Mouse (Mus musculus) testis, adult 2 months (tissue): Measurements from ENCODE around the gene Gm3336. TPM values are rescaled to one million over a fixed set of nuclear protein-coding genes. Genes with fewer than 3 reads are reported as not detected.

Experiments
- H3K27ac ChIP-seq: fragments of 200-500 bp; 2 replicates; pipeline ENCODE4 v1.5.1; 2012; ENCODE audit warnings: low read depth, low read length; ENCODE audit not compliant: control insufficient read depth, insufficient read depth
- H3K27me3 ChIP-seq: fragments of 200-500 bp; 2 replicates; pipeline ENCODE4 v1.6.1; 2012; ENCODE audit warnings: mild to moderate bottlenecking, low read length, moderate library complexity; ENCODE audit not compliant: control insufficient read depth, insufficient read depth
- H3K36me3 ChIP-seq: fragments of 200-500 bp; 2 replicates; pipeline ENCODE4 v1.6.1; 2012; ENCODE audit warnings: mild to moderate bottlenecking, low read length; ENCODE audit not compliant: control insufficient read depth, insufficient read depth
- H3K4me1 ChIP-seq: fragments of 200-500 bp; 2 replicates; pipeline ENCODE4 v1.6.1; 2012; ENCODE audit warnings: low read length; ENCODE audit not compliant: control insufficient read depth, insufficient read depth
- H3K4me3 ChIP-seq: fragments of 200-500 bp; 2 replicates; pipeline ENCODE4 v1.5.1; 2012; ENCODE audit warnings: low read depth, mild to moderate bottlenecking, low read length, moderate library complexity, mixed read lengths; ENCODE audit not compliant: control insufficient read depth
- CTCF ChIP-seq: fragments of 200-500 bp; IDR thresholded peaks from 2 replicates; pipeline ENCODE4 v1.5.1; 2012; ENCODE audit warnings: low read depth, mild to moderate bottlenecking, inconsistent platforms, low read length, moderate library complexity; ENCODE audit not compliant: control insufficient read depth, insufficient read depth, insufficient replicate concordance
- POLR2A ChIP-seq: fragments of 200-500 bp; IDR thresholded peaks from 2 replicates; pipeline ENCODE4 v1.6.1; 2012; ENCODE audit warnings: low read depth, mild to moderate bottlenecking, inconsistent platforms, low read length, moderate library complexity; ENCODE audit not compliant: control insufficient read depth
- polyA plus RNA-seq: library from polyadenylated mRNA; depleted of rRNA; stranded (reverse); fragments of >200 nt; gene quantifications from 2 replicates; pipeline ENCODE4 v1.2.3, GENCODE M21; 2012

The Gm3336 gene
- polyA plus RNA-seq, 1 experiment, result 0.86 TPM

DNA sequence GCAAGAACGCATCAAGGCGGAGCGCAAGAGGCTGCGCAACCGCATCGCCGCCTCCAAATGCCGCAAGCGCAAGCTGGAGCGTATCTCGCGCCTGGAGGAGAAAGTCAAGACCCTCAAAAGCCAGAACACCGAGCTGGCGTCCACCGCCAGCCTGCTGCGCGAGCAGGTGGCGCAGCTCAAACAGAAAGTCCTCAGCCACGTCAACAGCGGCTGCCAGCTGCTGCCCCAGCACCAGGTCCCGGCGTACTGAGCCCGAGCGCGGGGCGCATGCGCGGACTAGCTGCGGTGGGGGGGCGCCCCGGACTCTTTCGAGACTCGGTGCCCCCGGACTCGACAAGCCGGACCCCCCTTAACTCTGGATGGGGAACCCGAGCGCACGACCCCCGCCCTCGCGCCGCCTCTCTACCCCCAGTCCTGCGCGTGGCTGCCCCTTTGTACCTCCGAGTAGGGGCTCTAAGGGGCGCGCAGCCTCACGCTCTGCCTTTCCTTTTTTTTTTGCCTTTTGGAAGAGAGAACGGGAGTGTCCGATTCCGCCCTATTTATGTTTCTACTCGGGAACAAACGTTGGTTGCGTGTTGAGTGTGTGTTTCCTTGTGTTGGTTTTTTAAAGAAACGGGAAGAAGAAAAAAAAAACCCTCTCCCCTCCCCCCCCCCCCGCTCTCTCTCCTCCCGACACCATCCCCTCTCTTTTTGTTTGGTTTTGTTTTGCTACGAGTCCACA lies 18.3 kb upstream of the Gm3336 start:
- peaks cover 34% of the 10 kb centered on the region for H3K4me1 ChIP-seq
- TF ChIP-seq POLR2A (peak; percentile 71), CTCF (no peak)
- H3K4me3 ChIP-seq, result peak overlapping the region; percentile 81
- peak overlapping the region; percentile 93 for H3K27ac ChIP-seq
- no peaks in the 10 kb centered on the region for H3K27me3 ChIP-seq
- no peaks in the 10 kb centered on the region for H3K36me3 ChIP-seq

DNA sequence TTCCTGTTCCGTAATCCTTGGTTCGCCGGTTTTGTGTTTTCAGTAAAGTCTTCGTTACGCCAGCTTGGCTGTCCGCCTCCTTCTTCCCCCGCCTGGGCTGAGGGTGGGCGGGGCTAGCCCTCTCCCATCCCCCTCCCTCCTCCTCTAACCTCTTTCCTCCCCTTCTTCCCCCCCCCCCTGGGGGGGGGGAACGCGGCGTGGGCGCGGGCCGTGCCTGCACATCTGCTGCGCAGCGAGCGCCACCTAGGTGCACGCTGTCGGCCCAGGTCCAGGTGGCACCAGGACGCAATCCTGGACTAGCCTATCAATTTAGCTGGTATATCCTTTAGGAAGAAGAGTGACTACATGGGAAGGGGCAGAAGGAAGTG lies 17.8 kb upstream of the Gm3336 start:
- Histone ChIP-seq H3K4me1 (peaks cover 28% of the 10 kb centered on the region), H3K27ac (no peak overlapping the region), H3K4me3 (peak overlapping the region; percentile 81), H3K36me3 (no peaks in the 10 kb centered on the region), H3K27me3 (no peaks in the 10 kb centered on the region)
- TF ChIP-seq CTCF, result peak; percentile 48; the same call in 1 of the 2 replicates
- peak; percentile 31; the same call in 1 of the 2 replicates for TF ChIP-seq POLR2A

DNA sequence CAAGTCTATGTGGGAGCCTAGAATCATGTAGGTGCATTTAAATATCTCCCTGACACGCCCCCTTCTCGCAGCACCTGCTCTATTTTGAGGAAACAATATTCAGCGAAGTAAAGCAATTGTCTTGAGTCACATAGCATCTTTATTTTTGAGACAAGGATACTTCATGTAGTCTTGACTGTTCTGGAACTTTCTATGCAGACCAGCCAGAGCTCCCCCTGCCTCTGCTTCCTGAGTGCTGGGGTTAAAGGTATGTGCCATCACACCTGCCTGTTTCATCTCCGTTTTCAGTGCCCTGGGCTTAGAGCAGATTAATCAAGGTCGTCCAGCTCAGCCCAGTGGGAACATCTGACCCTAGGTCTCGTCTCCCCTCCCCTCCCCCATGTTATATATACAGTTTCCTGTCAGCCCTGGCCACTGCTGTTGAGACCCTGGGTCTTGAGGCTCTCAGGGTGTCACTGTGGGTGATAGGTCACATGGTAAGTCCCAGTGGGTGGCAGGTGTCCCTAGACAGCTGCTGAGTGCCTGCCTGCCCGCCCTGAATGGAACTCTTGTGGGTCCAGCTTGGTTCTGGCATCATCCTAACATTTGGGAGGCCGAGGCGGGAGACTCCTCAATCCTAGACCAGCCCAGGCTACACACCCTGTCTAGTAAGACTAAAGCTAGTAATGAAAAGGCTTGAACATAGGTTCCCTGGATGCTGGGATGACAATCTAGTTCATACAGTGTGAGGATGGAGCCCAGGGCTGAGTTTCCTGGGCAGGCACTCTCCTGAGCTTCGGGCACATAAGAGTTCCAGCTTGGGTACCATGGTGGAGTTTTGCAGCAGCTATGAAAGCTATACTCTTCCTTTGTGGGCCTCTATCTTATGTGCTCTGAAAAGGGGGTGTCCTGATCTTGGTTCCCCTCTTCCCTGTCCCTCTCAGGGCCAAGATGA lies 17.0 kb upstream of the Gm3336 start:
- no peak overlapping the region; the same call in 1 of the 2 replicates for H3K27ac ChIP-seq
- H3K4me3 ChIP-seq, result peak overlapping the region; percentile 81
- TF ChIP-seq POLR2A (no peak), CTCF (no peak)
- H3K27me3 ChIP-seq, result no peaks in the 10 kb centered on the region
- H3K36me3 ChIP-seq, result no peaks in the 10 kb centered on the region
- H3K4me1 ChIP-seq, result peaks cover 20% of the 10 kb centered on the region

DNA sequence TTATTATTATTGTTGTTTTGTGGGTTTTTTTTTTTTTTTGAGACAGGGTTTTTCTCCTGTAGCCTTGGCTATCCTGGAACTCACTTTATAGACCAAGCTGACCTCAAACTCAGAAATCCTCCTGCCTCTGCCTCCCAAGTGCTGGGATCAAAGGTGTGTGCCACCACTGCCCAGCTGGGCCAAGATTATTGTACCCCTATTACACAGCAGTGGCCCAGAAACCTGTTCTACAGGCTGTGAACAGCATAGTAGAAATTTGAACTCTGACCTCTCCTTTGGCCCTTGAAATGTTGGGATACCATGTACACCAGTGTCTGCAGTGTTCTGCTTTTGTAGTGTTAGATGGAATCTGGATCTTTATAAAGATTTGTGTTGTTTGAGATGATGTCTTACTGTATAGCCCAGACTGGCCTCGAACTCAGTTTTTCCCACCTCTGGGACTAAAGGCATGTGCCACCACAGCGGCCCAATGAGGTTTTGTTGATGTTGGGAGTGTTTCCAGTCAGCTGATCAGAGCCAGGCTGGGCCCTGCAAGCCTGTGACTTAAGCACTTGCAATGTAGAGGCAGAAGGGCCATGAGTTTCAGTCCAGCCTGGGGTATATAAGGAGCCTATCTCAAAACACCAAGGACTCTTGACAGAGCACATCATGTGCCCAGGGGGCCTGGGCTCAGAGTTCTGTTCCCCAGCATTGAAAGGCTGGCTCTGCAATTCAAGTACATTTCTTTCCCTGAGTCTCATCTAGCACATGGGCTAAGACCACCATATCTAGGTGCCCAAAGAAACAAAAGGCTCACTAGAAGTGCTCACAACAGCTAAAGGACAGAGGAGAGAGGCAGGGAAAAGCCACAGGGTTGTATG lies 16.1 kb upstream of the Gm3336 start:
- peak overlapping the region; percentile 2 for H3K27ac ChIP-seq
- H3K27me3 ChIP-seq, result no peaks in the 10 kb centered on the region
- no peak for TF ChIP-seq POLR2A
- TF ChIP-seq CTCF, result no peak
- no peaks in the 10 kb centered on the region for H3K36me3 ChIP-seq
- peaks cover 13% of the 10 kb centered on the region for H3K4me1 ChIP-seq
- peak overlapping the region; percentile 81 for H3K4me3 ChIP-seq

DNA sequence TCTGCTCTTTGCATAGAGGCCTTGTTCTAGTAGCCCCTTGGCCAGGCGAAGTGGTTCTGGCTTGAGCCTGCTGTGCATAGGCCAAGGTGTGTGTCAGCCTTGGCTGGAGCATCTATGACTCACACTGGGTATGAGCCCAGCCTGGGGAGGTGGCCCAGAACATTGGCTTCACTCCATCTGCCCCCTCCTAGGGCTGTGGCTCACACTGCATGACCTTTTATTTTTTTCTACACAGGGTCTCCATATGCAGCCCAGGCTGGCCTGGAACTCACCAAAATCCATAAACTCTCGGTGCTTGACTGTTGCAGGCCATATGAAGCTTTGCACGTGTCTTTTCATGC lies 15.5 kb upstream of the Gm3336 start:
- no peaks in the 10 kb centered on the region for H3K27me3 ChIP-seq
- peaks cover 9% of the 10 kb centered on the region for H3K4me1 ChIP-seq
- H3K36me3 ChIP-seq, result no peaks in the 10 kb centered on the region
- H3K27ac ChIP-seq, result peak overlapping the region; percentile 2
- peak overlapping the region; percentile 81 for H3K4me3 ChIP-seq
- TF ChIP-seq CTCF (no peak), POLR2A (peak; percentile 35; the same call in 1 of the 2 replicates)

DNA sequence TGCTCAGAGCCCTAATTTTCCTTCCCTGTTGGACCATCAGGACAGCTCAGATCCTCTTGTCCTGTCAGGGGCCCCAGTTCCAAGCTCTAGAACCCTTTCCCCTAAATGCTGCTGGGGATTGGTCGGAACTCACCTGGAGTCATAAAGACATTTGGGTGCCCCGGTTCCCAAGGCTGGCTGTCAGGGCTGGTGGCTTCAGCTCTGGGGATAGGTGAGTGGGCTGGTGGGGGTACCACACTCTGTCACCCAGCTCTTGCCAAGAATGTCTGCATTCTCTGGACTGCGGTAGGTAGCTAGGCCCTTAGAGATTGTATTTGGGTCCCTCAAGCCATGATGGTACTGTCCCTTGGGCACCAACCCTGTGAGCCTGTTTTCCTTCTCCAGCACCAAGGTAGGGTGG lies 15.1 kb upstream of the Gm3336 start, which contains the start of gene Iqcn:
Gene Iqcn (plus strand): TSS at position 171 of the 400 bp plus-strand sequence.
- TF ChIP-seq CTCF (no peak), POLR2A (no peak; the same call in 1 of the 2 replicates)
- Histone ChIP-seq H3K27me3 (no peaks in the 10 kb centered on the region), H3K36me3 (no peaks in the 10 kb centered on the region), H3K4me1 (peaks cover 7% of the 10 kb centered on the region), H3K27ac (peak within 1 kb of the TSS; percentile 59), H3K4me3 (peak within 1 kb of the TSS; percentile 81)

DNA sequence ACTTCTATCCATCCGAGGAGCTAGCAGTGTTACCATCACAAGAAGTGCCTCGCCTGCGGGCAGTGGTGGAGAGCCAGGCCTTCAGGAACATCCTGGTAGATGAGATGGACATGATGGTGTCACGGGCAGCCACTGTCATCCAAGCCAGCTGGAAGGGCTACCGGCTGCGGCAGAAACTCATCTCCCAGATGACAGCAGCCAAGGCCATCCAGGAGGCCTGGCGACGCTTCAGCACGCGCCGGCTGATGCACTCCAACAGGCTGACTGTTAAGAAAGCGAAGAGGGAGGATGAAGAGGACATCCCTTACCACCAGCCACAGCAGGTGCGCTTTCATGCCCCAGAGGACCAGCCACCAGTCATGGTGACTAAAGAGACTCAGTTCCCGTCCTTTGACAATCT lies 10.1 kb upstream of the Gm3336 start:
- Histone ChIP-seq H3K36me3 (no peaks in the 10 kb centered on the region), H3K27ac (no peak overlapping the region), H3K27me3 (no peaks in the 10 kb centered on the region), H3K4me1 (no peaks in the 10 kb centered on the region; the same call in 1 of the 2 replicates), H3K4me3 (no peak overlapping the region)
- TF ChIP-seq CTCF (0 out of 2 replicates have a peak, but pooled peaks have one; percentile 3), POLR2A (no peak)
